Mouse (Mus musculus): ENCODE results near the gene Ppp4r1. TPM values are rescaled to one million over a fixed set of nuclear protein-coding genes. Genes with fewer than 3 reads are reported as not detected.

Gene Ppp4r1
- polyA plus RNA-seq, 1 experiment from 2014 or later, result 47.3 TPM

GRCm38 (mm10) chr17:65872051-65872450, 89.7 kb downstream of the Ppp4r1 start:
- Histone ChIP-seq H3K4me2 (no peak overlapping the region), H3K36me3 (peaks cover 5% of the 10 kb centered on the region), H3K4me1 (replicated peaks) (peaks cover 14% of the 10 kb centered on the region), H3K4me3 (no peak overlapping the region), H3K9ac (peak overlapping the region; percentile 24; the same call in 1 of the 2 replicates), H3K9me3 (no peaks in the 10 kb centered on the region), H3K27me3 (no peaks in the 10 kb centered on the region), H3K27ac (peak overlapping the region; percentile 35; the same call in 1 of the 2 replicates)
- 75% methylated on average over 6 of the region's 6 CpGs for WGBS
- no peak for ATAC-seq (ENCODE audit: low FRiP score)

- H3K36me3 ChIP-seq, result no peaks in the 10 kb centered on the region
- peak overlapping the region; percentile 24; the same call in 1 of the 2 replicates for H3K9ac ChIP-seq
- no peak for ATAC-seq (ENCODE audit: low FRiP score)
- H3K4me1 ChIP-seq (replicated peaks), result peaks cover 14% of the 10 kb centered on the region
- no peaks in the 10 kb centered on the region for H3K27me3 ChIP-seq
- no peak overlapping the region for H3K4me2 ChIP-seq
- no peaks in the 10 kb centered on the region for H3K9me3 ChIP-seq
- H3K4me3 ChIP-seq, result no peak overlapping the region
- H3K27ac ChIP-seq, result peak overlapping the region; percentile 35; the same call in 1 of the 2 replicates
- 25% methylated on average over 6 of the region's 6 CpGs for WGBS
Observed at GRCm38 (mm10) chr17:65872652-65873051, 90.3 kb downstream of the Ppp4r1 start.

DNA sequence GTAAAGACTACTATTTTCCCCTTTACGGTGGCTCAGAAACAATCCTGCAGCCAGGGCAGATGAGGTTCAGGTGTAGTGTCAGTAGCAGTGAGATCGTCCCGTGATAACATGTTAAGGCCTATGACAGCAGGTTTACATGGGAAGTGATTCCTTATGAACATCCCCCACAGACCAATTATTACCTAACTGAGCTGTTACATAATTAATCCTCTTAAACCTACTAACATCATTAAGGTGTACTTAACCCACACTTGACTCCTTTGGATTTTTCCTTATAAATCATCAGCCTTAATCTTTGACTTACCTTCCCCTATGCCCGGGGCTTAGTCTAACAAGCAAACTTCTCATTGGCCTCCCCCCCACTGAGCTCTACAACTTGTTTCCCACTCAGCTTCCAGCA, 90.8 kb downstream of the Ppp4r1 start:
- H3K4me1 ChIP-seq (replicated peaks), result peaks cover 14% of the 10 kb centered on the region
- no peak overlapping the region; the same call in 1 of the 2 replicates for H3K9ac ChIP-seq
- H3K27me3 ChIP-seq, result no peaks in the 10 kb centered on the region
- H3K36me3 ChIP-seq, result no peaks in the 10 kb centered on the region
- H3K9me3 ChIP-seq, result no peaks in the 10 kb centered on the region
- no peak overlapping the region for H3K4me2 ChIP-seq
- H3K4me3 ChIP-seq, result no peak overlapping the region
- 88% methylated on average over 4 of the region's 4 CpGs for WGBS
- no peak overlapping the region for H3K27ac ChIP-seq
- ATAC-seq (ENCODE audit: low FRiP score), result no peak

- H3K4me3 ChIP-seq, result no peak overlapping the region
- no peaks in the 10 kb centered on the region for H3K9me3 ChIP-seq
- ATAC-seq (ENCODE audit: low FRiP score), result no peak
- H3K9ac ChIP-seq, result no peak overlapping the region
- 96% methylated on average over 11 of the region's 11 CpGs for WGBS
- H3K4me2 ChIP-seq, result no peak overlapping the region
- H3K27me3 ChIP-seq, result no peaks in the 10 kb centered on the region
- H3K4me1 ChIP-seq (replicated peaks), result peaks cover 14% of the 10 kb centered on the region
- no peak overlapping the region for H3K27ac ChIP-seq
- no peaks in the 10 kb centered on the region for H3K36me3 ChIP-seq
Observed at GRCm38 (mm10) chr17:65873834-65874233, 91.5 kb downstream of the Ppp4r1 start.

GRCm38 (mm10) chr17:65877026-65877425, 94.7 kb downstream of the Ppp4r1 start:
- H3K4me2 ChIP-seq, result no peak overlapping the region
- H3K4me1 ChIP-seq (replicated peaks), result peaks cover 17% of the 10 kb centered on the region
- no peak overlapping the region for H3K9ac ChIP-seq
- H3K9me3 ChIP-seq, result no peaks in the 10 kb centered on the region
- H3K27me3 ChIP-seq, result no peaks in the 10 kb centered on the region
- no peaks in the 10 kb centered on the region; the same call in 1 of the 2 replicates for H3K36me3 ChIP-seq
- no peak overlapping the region for H3K27ac ChIP-seq
- ATAC-seq (ENCODE audit: low FRiP score), result no peak
- H3K4me3 ChIP-seq, result no peak overlapping the region
- WGBS, result 79% methylated on average over 6 of the region's 6 CpGs

GRCm38 (mm10) chr17:65884061-65884669, 101.8 kb downstream of the Ppp4r1 start:
- Histone ChIP-seq H3K4me2 (peak overlapping the region; percentile 79), H3K4me3 (peak overlapping the region; percentile 95), H3K4me1 (replicated peaks) (peaks cover 39% of the 10 kb centered on the region), H3K27me3 (no peaks in the 10 kb centered on the region), H3K27ac (peak overlapping the region; percentile 97), H3K9me3 (no peaks in the 10 kb centered on the region), H3K9ac (peak overlapping the region; percentile 93), H3K36me3 (no peaks in the 10 kb centered on the region; the same call in 1 of the 2 replicates)
- WGBS, result under 1% methylated on average over 54 of the region's 56 CpGs
- peak; percentile 37 for ATAC-seq (ENCODE audit: low FRiP score)

DNA sequence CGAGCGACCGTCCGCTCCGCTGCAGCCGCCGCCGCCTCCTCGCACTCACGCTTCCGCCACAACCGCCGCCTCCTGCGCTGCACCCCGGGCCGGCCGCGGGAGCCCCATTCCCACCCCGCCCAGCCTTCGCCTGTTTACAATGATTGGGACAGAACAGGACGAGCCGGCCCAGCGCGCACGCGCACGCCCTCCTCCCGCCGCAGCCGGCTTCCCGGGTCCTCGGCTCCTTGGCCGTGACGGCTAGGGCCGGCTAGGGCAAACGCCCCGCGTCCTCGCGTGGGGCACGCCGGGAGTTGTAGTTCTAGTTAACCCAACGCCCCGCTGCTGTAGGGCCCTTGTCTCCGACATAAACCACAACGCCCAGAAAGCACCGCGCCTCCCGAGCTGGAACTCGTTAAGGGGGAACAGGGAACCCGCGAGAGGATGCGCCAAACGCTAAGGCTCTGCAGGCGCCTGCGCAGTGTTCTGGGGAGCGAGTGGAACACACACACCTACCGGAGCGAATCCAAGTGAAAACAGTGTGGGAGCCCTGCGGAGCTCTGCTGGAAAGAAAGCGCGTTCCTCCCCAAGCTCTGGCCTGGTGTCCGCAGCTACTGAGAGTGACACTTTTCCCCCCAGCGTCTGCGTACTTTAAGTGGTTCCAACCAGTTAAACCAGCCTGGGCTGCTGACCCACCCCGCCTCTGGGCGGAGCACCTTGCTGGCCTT, 102.5 kb downstream of the Ppp4r1 start:
- Histone ChIP-seq H3K27ac (peak overlapping the region; percentile 97), H3K4me1 (replicated peaks) (peaks cover 39% of the 10 kb centered on the region), H3K9me3 (no peaks in the 10 kb centered on the region), H3K4me2 (peak overlapping the region; percentile 79), H3K27me3 (no peaks in the 10 kb centered on the region), H3K9ac (peak overlapping the region; percentile 93), H3K4me3 (peak overlapping the region; percentile 95), H3K36me3 (no peaks in the 10 kb centered on the region; the same call in 1 of the 2 replicates)
- 0% methylated on average over 64 of the region's 67 CpGs for WGBS
- peak; percentile 99 for ATAC-seq (ENCODE audit: low FRiP score)

GRCm38 (mm10) chr17:65885398-65885696, 103.0 kb downstream of the Ppp4r1 start:
- peak overlapping the region; percentile 97 for H3K27ac ChIP-seq
- H3K4me2 ChIP-seq, result peak overlapping the region; percentile 71
- H3K9ac ChIP-seq, result peak overlapping the region; percentile 82
- H3K9me3 ChIP-seq, result no peaks in the 10 kb centered on the region
- WGBS, result under 1% methylated on average over 11 of the region's 11 CpGs
- H3K27me3 ChIP-seq, result no peaks in the 10 kb centered on the region
- peaks cover 39% of the 10 kb centered on the region for H3K4me1 ChIP-seq (replicated peaks)
- ATAC-seq (ENCODE audit: low FRiP score), result no peak
- H3K36me3 ChIP-seq, result no peaks in the 10 kb centered on the region
- H3K4me3 ChIP-seq, result peak overlapping the region; percentile 95

- Histone ChIP-seq H3K9me3 (no peaks in the 10 kb centered on the region), H3K9ac (peak within 1 kb of the TSS; percentile 93), H3K4me3 (peak within 1 kb of the TSS; percentile 95), H3K27me3 (no peaks in the 10 kb centered on the region), H3K36me3 (no peaks in the 10 kb centered on the region), H3K27ac (peak within 1 kb of the TSS; percentile 97), H3K4me1 (replicated peaks) (peaks cover 39% of the 10 kb centered on the region), H3K4me2 (peak within 1 kb of the TSS; percentile 79)
- 14% methylated on average over 14 of the region's 14 CpGs for WGBS
- ATAC-seq (ENCODE audit: low FRiP score), result no peak
Observed at GRCm38 (mm10) chr17:65885697-65886529, 103.5 kb downstream of the Ppp4r1 start, which contains the start of gene Ralbp1. Ralbp1 (minus strand) TSS chr17:65885798.

DNA sequence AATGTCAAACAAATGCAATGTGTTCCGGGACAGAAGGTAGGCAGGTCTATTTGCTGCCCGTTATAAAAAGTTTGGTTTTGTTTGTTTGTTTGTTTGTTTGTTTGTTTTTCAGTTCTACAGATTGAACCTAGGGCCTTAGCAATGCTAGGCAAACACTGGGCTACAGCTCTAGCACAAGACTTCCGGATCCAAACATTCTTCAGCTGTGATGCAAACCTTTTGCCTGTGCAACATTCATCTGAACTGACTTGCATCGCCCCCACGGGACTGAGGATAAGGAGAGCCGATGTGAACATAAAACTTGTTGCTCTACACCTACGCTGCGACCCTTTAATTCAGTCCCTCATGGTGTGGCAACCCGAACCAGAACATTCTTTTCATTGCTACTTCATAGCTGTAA, 104.2 kb downstream of the Ppp4r1 start:
- peak overlapping the region; percentile 95; the same call in 1 of the 2 replicates for H3K4me3 ChIP-seq
- no peaks in the 10 kb centered on the region for H3K9me3 ChIP-seq
- peak overlapping the region; percentile 97; the same call in 1 of the 2 replicates for H3K27ac ChIP-seq
- no peak for ATAC-seq (ENCODE audit: low FRiP score)
- 81% methylated on average over 9 of the region's 9 CpGs for WGBS
- H3K4me2 ChIP-seq, result peak overlapping the region; percentile 71
- H3K4me1 ChIP-seq (replicated peaks), result peaks cover 35% of the 10 kb centered on the region
- no peaks in the 10 kb centered on the region for H3K27me3 ChIP-seq
- peak overlapping the region; percentile 82 for H3K9ac ChIP-seq
- H3K36me3 ChIP-seq, result no peaks in the 10 kb centered on the region

DNA sequence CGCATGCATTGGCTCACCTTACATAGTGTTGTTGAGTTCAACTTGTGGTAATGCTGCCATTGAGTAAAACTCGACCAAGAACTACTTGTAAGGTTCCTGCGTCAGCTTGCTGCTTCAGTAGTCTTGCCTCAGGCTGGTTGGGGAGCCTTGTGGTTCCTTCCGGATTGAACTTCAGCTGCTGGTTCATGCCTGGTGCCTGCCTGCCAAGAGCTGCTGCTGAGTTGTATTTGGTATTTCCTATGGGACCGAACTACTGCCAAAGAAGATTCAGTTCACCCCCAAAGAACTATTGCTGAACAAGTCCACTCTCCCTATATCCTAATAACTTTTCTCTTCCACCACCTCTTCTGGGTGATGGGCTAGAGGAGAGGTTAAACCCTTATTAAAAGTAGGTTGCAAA, 107.1 kb downstream of the Ppp4r1 start:
- WGBS, result 88% methylated on average over 5 of the region's 5 CpGs
- H3K27ac ChIP-seq, result no peak overlapping the region
- no peak for ATAC-seq (ENCODE audit: low FRiP score)
- no peaks in the 10 kb centered on the region for H3K27me3 ChIP-seq
- no peaks in the 10 kb centered on the region for H3K36me3 ChIP-seq
- H3K4me1 ChIP-seq (replicated peaks), result peaks cover 11% of the 10 kb centered on the region
- no peak overlapping the region for H3K9ac ChIP-seq
- no peak overlapping the region for H3K4me3 ChIP-seq
- H3K4me2 ChIP-seq, result no peak overlapping the region
- H3K9me3 ChIP-seq, result no peaks in the 10 kb centered on the region
